Mouse (Mus musculus): ENCODE measurements around the gene Nt5dc3. TPM values are rescaled to one million over a fixed set of nuclear protein-coding genes. Genes with fewer than 3 reads are reported as not detected.

Gene Nt5dc3
- polyA plus RNA-seq, 1 experiment, result 6.8 TPM

- Histone ChIP-seq H3K4me1 (ENCODE audit: control insufficient read depth, insufficient read depth, low read length) (peaks cover 25% of the 10 kb centered on the region), H3K27ac (ENCODE audit: insufficient read depth, low read depth, low read length) (no peak overlapping the region), H3K4me3 (ENCODE audit: insufficient read depth, low read length) (no peak overlapping the region)
- TF ChIP-seq CTCF (IDR thresholded peaks at IDR 0.05; ENCODE audit: low read depth, low read length), result no peak
- TF ChIP-seq POLR2A (IDR thresholded peaks at IDR 0.05; ENCODE audit: borderline replicate concordance, low read depth, low read length), result no peak
These were observed 7.3 kb downstream of the Nt5dc3 start for GRCm38 (mm10) chr10:86786083-86786482.

GRCm38 (mm10) chr10:86788193-86788592 is 9.4 kb downstream of the Nt5dc3 start:
- no peak overlapping the region for H3K4me3 ChIP-seq (ENCODE audit: insufficient read depth, low read length)

GRCm38 (mm10) chr10:86789146-86789672 is 10.4 kb downstream of the Nt5dc3 start:
- Histone ChIP-seq H3K27ac (ENCODE audit: insufficient read depth, low read depth, low read length) (no peak overlapping the region), H3K4me3 (ENCODE audit: insufficient read depth, low read length) (no peak overlapping the region), H3K4me1 (ENCODE audit: control insufficient read depth, insufficient read depth, low read length) (peaks cover 22% of the 10 kb centered on the region)
- TF ChIP-seq CTCF (IDR thresholded peaks at IDR 0.05; ENCODE audit: low read depth, low read length) (no peak), POLR2A (IDR thresholded peaks at IDR 0.05; ENCODE audit: borderline replicate concordance, low read depth, low read length) (no peak)

More at GRCm38 (mm10) chr10:86788193-86788592, 9.4 kb downstream of the Nt5dc3 start:
- Histone ChIP-seq H3K4me1 (ENCODE audit: control insufficient read depth, insufficient read depth, low read length) (peaks cover 18% of the 10 kb centered on the region), H3K27ac (ENCODE audit: insufficient read depth, low read depth, low read length) (no peak overlapping the region)
- TF ChIP-seq CTCF (IDR thresholded peaks at IDR 0.05; ENCODE audit: low read depth, low read length) (no peak), POLR2A (IDR thresholded peaks at IDR 0.05; ENCODE audit: borderline replicate concordance, low read depth, low read length) (no peak)

GRCm38 (mm10) chr10:86791507-86792184 is 12.8 kb downstream of the Nt5dc3 start:
- Histone ChIP-seq H3K27ac (ENCODE audit: insufficient read depth, low read depth, low read length) (no peak overlapping the region), H3K4me3 (ENCODE audit: insufficient read depth, low read length) (no peak overlapping the region)

GRCm38 (mm10) chr10:86793509-86793951 is 14.7 kb downstream of the Nt5dc3 start:
- TF ChIP-seq POLR2A (IDR thresholded peaks at IDR 0.05; ENCODE audit: borderline replicate concordance, low read depth, low read length), result no peak
- no peak for TF ChIP-seq CTCF (IDR thresholded peaks at IDR 0.05; ENCODE audit: low read depth, low read length)
- Histone ChIP-seq H3K4me3 (ENCODE audit: insufficient read depth, low read length) (no peak overlapping the region), H3K4me1 (ENCODE audit: control insufficient read depth, insufficient read depth, low read length) (peaks cover 9% of the 10 kb centered on the region), H3K27ac (ENCODE audit: insufficient read depth, low read depth, low read length) (no peak overlapping the region)

More at GRCm38 (mm10) chr10:86791507-86792184, 12.8 kb downstream of the Nt5dc3 start:
- H3K4me1 ChIP-seq (ENCODE audit: control insufficient read depth, insufficient read depth, low read length), result peaks cover 9% of the 10 kb centered on the region
- TF ChIP-seq POLR2A (IDR thresholded peaks at IDR 0.05; ENCODE audit: borderline replicate concordance, low read depth, low read length) (no peak), CTCF (IDR thresholded peaks at IDR 0.05; ENCODE audit: low read depth, low read length) (no peak)

GRCm38 (mm10) chr10:86794196-86794595 is 15.4 kb downstream of the Nt5dc3 start:
- no peak overlapping the region for H3K27ac ChIP-seq (ENCODE audit: insufficient read depth, low read depth, low read length)
- TF ChIP-seq POLR2A (IDR thresholded peaks at IDR 0.05; ENCODE audit: borderline replicate concordance, low read depth, low read length) (no peak), CTCF (IDR thresholded peaks at IDR 0.05; ENCODE audit: low read depth, low read length) (no peak)
- H3K4me1 ChIP-seq (ENCODE audit: control insufficient read depth, insufficient read depth, low read length), result peaks cover 9% of the 10 kb centered on the region
- no peak overlapping the region for H3K4me3 ChIP-seq (ENCODE audit: insufficient read depth, low read length)

- TF ChIP-seq POLR2A (IDR thresholded peaks at IDR 0.05; ENCODE audit: borderline replicate concordance, low read depth, low read length), result no peak
- no peak for TF ChIP-seq CTCF (IDR thresholded peaks at IDR 0.05; ENCODE audit: low read depth, low read length)
- H3K4me3 ChIP-seq (ENCODE audit: insufficient read depth, low read length), result no peak overlapping the region
- peaks cover 9% of the 10 kb centered on the region for H3K4me1 ChIP-seq (ENCODE audit: control insufficient read depth, insufficient read depth, low read length)
- no peak overlapping the region for H3K27ac ChIP-seq (ENCODE audit: insufficient read depth, low read depth, low read length)
These were observed 16.2 kb downstream of the Nt5dc3 start for GRCm38 (mm10) chr10:86794794-86795535.

GRCm38 (mm10) chr10:86796073-86796741 is 17.4 kb downstream of the Nt5dc3 start:
- peaks cover 9% of the 10 kb centered on the region for H3K4me1 ChIP-seq (ENCODE audit: control insufficient read depth, insufficient read depth, low read length)
- no peak for TF ChIP-seq CTCF (IDR thresholded peaks at IDR 0.05; ENCODE audit: low read depth, low read length)
- TF ChIP-seq POLR2A (IDR thresholded peaks at IDR 0.05; ENCODE audit: borderline replicate concordance, low read depth, low read length), result no peak

GRCm38 (mm10) chr10:86807362-86807761 is 28.6 kb downstream of the Nt5dc3 start:
- TF ChIP-seq CTCF (IDR thresholded peaks at IDR 0.05; ENCODE audit: low read depth, low read length) (no peak), POLR2A (IDR thresholded peaks at IDR 0.05; ENCODE audit: borderline replicate concordance, low read depth, low read length) (no peak)
- Histone ChIP-seq H3K4me1 (ENCODE audit: control insufficient read depth, insufficient read depth, low read length) (no peaks in the 10 kb centered on the region), H3K27ac (ENCODE audit: insufficient read depth, low read depth, low read length) (no peak overlapping the region), H3K4me3 (ENCODE audit: insufficient read depth, low read length) (no peak overlapping the region)

More at GRCm38 (mm10) chr10:86796073-86796741, 17.4 kb downstream of the Nt5dc3 start:
- no peak overlapping the region for H3K4me3 ChIP-seq (ENCODE audit: insufficient read depth, low read length)
- H3K27ac ChIP-seq (ENCODE audit: insufficient read depth, low read depth, low read length), result no peak overlapping the region

Data from bone marrow macrophage, adult 2 months (primary cell).